Mouse (Mus musculus) adipocyte (in vitro differentiated cells): ENCODE measurements around the gene Olfr1284.
"Not testable (repeated sequence)": the region's sequence is repeated elsewhere in the genome, so short reads cannot be mapped to it uniquely, and the experiment has no call there.

ENCODE experiments used
- DNase-seq: peaks from one replicate; pipeline ENCODE4 v3.0.0-alpha.2; 2016; ENCODE audit warnings: low spot score

The Olfr1284 gene

DNA sequence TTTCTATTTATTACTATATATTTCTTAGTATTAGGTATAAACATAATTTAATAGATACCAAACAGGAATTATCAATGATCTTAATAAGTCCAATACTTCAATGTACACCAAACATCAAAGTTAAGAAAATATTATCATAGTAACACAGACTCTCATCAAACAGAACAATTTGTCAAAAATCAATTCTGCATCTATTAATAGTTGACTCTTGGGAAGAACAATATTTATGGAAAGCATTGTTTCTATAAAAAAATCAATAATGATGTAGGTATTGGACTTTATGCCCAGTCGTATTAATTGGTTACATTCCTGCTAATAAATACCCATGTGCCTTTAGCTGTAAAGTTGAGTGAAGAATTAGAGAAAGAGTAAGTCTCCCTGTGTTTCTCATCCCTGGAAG lies at the start of gene Olfr1284:
Gene Olfr1284 (plus strand): TSS at position 301 of the 400 bp plus-strand sequence.
- no peak for DNase-seq

DNA sequence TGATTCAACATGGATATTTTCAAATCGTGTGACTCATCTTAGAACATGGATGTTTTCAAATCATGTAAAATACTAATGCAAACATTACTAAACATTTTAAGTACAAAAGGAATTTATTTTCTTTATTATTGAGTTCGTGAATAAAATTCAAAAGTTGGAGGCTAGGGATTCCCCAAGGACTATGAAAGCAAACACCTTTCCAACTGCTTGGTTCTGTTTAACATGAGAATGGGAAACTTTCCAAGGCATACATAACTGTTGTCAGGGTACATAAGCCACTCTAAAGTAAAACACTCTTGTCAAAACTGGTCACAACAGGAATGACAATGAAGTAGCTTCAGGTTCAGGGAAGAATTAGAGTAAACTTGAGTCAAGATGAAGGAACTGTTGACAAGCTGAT lies 49.1 kb upstream of the Olfr1284 start, which contains the start of gene Olfr1281:
Gene Olfr1281 (plus strand): TSS at position 301 of the 400 bp plus-strand sequence.
- no peak for DNase-seq

DNA sequence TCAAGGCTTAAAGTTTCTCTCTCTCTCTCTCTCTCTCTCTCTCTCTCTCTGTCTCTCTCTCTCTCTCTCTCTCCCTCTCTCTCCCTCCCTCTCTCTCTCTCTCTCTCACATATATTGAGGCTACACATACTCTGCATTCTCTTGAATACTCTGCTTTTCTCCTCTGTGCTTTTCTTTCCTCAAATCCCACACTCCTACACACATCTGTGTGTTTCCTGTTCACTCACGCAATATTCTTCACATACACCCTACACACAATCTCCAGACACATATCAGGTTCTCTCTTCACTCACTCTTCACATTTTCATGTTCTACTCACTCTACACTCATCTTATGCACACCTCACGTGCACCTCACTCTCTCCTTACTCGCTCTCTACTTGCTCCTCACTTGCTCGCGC lies 41.6 kb upstream of the Olfr1284 start:
- DNase-seq = not testable (repeated sequence)

DNA sequence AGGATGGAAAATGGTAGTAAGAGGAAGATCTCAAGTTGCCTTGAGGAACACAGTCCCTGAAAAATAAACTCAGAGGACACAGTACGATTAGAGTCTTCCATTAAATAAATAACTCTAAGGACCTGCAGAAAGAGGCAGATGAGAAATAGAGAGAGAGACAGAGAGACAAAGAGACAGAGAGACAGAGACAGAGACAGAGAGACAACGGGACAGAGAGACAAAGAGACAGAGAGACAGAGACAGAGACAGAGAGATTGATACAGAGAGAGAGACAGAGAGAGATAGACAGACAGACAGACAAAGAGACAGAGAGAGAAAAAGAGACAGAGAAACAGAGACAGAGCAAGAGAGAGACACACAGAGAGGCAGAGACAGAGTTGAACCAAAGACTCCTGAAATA lies 39.3 kb upstream of the Olfr1284 start, which contains the start of gene Olfr1282:
Gene Olfr1282 (minus strand): TSS at position 101 of the 400 bp plus-strand sequence.
- DNase-seq = no peak

DNA sequence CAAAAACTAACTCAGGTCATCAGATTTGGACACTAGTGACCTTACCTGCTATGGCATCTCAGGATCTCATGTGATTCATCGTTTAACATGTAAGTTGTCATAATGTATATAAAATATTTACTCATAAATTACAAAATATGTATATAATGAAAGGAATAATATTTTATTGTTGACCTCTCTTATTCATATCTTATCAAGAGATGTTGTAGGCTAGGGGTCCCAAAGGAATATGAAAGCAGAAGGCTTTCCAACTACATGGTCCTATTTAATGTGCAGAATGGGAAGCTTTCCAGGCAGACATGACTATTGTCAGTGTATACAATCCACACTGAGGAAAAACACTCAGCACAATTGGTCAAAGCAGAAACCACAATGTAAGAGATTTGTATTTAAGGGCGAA lies 8.8 kb upstream of the Olfr1284 start, which contains the start of gene Olfr1283:
Gene Olfr1283 (plus strand): TSS at position 301 of the 400 bp plus-strand sequence.
- no peak for DNase-seq

DNA sequence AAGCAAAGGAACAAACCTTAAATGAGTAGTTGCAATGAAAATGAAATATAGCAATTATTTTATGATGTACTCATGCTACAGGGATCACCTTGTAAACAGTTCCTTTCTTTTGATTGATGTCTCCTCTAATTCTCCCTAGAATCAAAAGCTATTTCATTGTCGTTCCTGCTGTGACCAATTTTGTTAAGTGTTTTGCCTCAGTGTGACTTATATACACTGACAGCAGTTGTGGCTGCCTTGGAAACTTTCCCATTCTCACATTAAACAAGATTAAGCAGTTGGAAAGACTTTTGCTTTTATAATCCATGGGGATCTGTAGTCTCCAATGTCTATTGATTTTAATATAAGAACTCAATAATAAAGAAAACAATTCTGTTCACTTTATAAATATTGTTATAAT lies 47.6 kb downstream of the Olfr1284 start, which contains the start of gene Olfr1286:
Gene Olfr1286 (minus strand): TSS at position 185 of the 400 bp plus-strand sequence.
- DNase-seq = no peak
